Mouse (Mus musculus): ENCODE data around the gene Scnn1a.

Gene Scnn1a

GRCm38 (mm10) chr6:125309406-125309805 lies 11.1 kb upstream of the Scnn1a start:
- no peak for DNase-seq

- DNase-seq, result no peak
Measured at GRCm38 (mm10) chr6:125312171-125312570, 8.3 kb upstream of the Scnn1a start.

GRCm38 (mm10) chr6:125312581-125313355 lies 7.7 kb upstream of the Scnn1a start:
- no peak for DNase-seq

GRCm38 (mm10) chr6:125313546-125314230 lies 6.8 kb upstream of the Scnn1a start, which contains the start of gene Ltbr:
TSS of gene Ltbr (minus strand) at chr6:125313885.
- peak; percentile 95 for DNase-seq

- DNase-seq, result no peak
Measured at GRCm38 (mm10) chr6:125314231-125314563, 6.3 kb upstream of the Scnn1a start.

- no peak for DNase-seq
Measured at GRCm38 (mm10) chr6:125314746-125315145, 5.7 kb upstream of the Scnn1a start.

GRCm38 (mm10) chr6:125317077-125317476 lies 3.4 kb upstream of the Scnn1a start:
- DNase-seq, result no peak

- DNase-seq, result no peak
Measured at GRCm38 (mm10) chr6:125318981-125319918, 1.2 kb upstream of the Scnn1a start.

GRCm38 (mm10) chr6:125319919-125320296 lies 551 bp upstream of the Scnn1a start:
- no peak for DNase-seq

- peak; percentile 75 for DNase-seq
Measured at GRCm38 (mm10) chr6:125321114-125321855, 826 bp downstream of the Scnn1a start.

- no peak for DNase-seq
Measured at GRCm38 (mm10) chr6:125322794-125323193, 2.3 kb downstream of the Scnn1a start.

- no peak for DNase-seq
Measured at GRCm38 (mm10) chr6:125323547-125323946, 3.1 kb downstream of the Scnn1a start.

- no peak for DNase-seq
Measured at GRCm38 (mm10) chr6:125325337-125325736, 4.9 kb downstream of the Scnn1a start.

GRCm38 (mm10) chr6:125328243-125328642 lies 7.8 kb downstream of the Scnn1a start:
- DNase-seq, result peak; percentile 62

- DNase-seq, result peak; percentile 96
Measured at GRCm38 (mm10) chr6:125330626-125331326, 10.3 kb downstream of the Scnn1a start.

GRCm38 (mm10) chr6:125333112-125333899 lies 12.8 kb downstream of the Scnn1a start:
- DNase-seq, result no peak

- DNase-seq, result no peak
Measured at GRCm38 (mm10) chr6:125334356-125334755, 13.9 kb downstream of the Scnn1a start.

- peak; percentile 41 for DNase-seq
Measured at GRCm38 (mm10) chr6:125338791-125339660, 18.6 kb downstream of the Scnn1a start.

GRCm38 (mm10) chr6:125340244-125340643 lies 19.8 kb downstream of the Scnn1a start:
- peak; percentile 56 for DNase-seq

- DNase-seq, result no peak
Measured at GRCm38 (mm10) chr6:125342198-125342597, 21.7 kb downstream of the Scnn1a start.

All from kidney, postnatal 14 days (tissue).